Mouse (Mus musculus) neural tube, embryonic 11.5 days (tissue): Measurements from ENCODE around the gene 2610028H24Rik. TPM values are rescaled to one million over a fixed set of nuclear protein-coding genes. Genes with fewer than 3 reads are reported as not detected.

Experiments used
- ATAC-seq: fragments of 200-750 bp; cut with Nextera tagmentation; 2 replicates; pipeline ENCODE4 v1.8.0; 2017; ENCODE audit warnings: moderate number of reproducible peaks, mild to moderate bottlenecking, moderate TSS enrichment, moderate library complexity; ENCODE audit not compliant: insufficient read depth, low FRiP score, low TSS enrichment
- DNase-seq: peaks from one replicate; pipeline ENCODE4 v3.0.0-alpha.2; 2015; ENCODE audit warnings: low spot score
- H3K27ac ChIP-seq: fragments of 300-500 bp; sonication (generic); 2 replicates; pipeline ENCODE4 v1.5.1; 2014; ENCODE audit warnings: low read depth, mild to moderate bottlenecking, low read length
- H3K27me3 ChIP-seq: fragments of 300-500 bp; sonication (generic); 2 replicates; pipeline ENCODE4 v1.6.1; 2014; ENCODE audit warnings: mild to moderate bottlenecking, low read length, mixed read lengths; ENCODE audit not compliant: control insufficient read depth, insufficient read depth
- H3K36me3 ChIP-seq: fragments of 300-500 bp; sonication (generic); 2 replicates; pipeline ENCODE4 v1.6.1; 2014; ENCODE audit warnings: mild to moderate bottlenecking, low read length, moderate library complexity, mixed read lengths; ENCODE audit not compliant: control insufficient read depth, insufficient read depth
- H3K4me1 ChIP-seq: fragments of 300-500 bp; sonication (generic); 2 replicates; pipeline ENCODE4 v1.6.1; 2014; ENCODE audit warnings: low read length, mixed read lengths; ENCODE audit not compliant: control insufficient read depth, insufficient read depth
- H3K4me2 ChIP-seq: fragments of 300-500 bp; sonication (generic); 2 replicates; pipeline ENCODE4 v1.6.1; 2014; ENCODE audit warnings: low read depth, mild to moderate bottlenecking, moderate library complexity
- H3K4me3 ChIP-seq: fragments of 300-500 bp; sonication (generic); 2 replicates; pipeline ENCODE4 v1.5.1; 2014; ENCODE audit warnings: low read depth, low read length
- H3K9ac ChIP-seq: fragments of 300-500 bp; sonication (generic); 2 replicates; pipeline ENCODE4 v1.6.1; 2014; ENCODE audit warnings: mild to moderate bottlenecking, low read length
- H3K9me3 ChIP-seq: fragments of 300-500 bp; sonication (generic); 2 replicates; pipeline ENCODE4 v1.6.1; 2016; ENCODE audit warnings: low read length; ENCODE audit not compliant: control insufficient read depth
- WGBS: fragments of 180-500 bp; shearing (Covaris S2); extraction: QIAGEN DNeasy Blood & Tissue Kit; methylation state at CpG from one replicate; pipeline ENCODE4 v1.1.7; 2014; 5-methylcytosine and 5-hydroxymethylcytosine counted together
- polyA plus RNA-seq: library from polyadenylated mRNA; unstranded; fragments of >200 nt; fragmentation: Nextera tagmentation; extraction: Ambion mirVana; gene quantifications from 2 replicates; pipeline ENCODE4 v1.2.1, GENCODE M21; 2014

The 2610028H24Rik gene
- polyA plus RNA-seq, 1 experiment from 2014 or later, result not detected

GRCm38 (mm10) chr10:76480851-76481250 is 32.0 kb downstream of the 2610028H24Rik start:
- no peak overlapping the region for H3K4me3 ChIP-seq
- 98% methylated on average over 13 of the region's 13 CpGs for WGBS
- DNase-seq, result no peak

GRCm38 (mm10) chr10:76481480-76481879 is 32.6 kb downstream of the 2610028H24Rik start:
- Histone ChIP-seq H3K4me3 (no peak overlapping the region), H3K9me3 (no peaks in the 10 kb centered on the region), H3K27ac (no peak overlapping the region), H3K27me3 (no peaks in the 10 kb centered on the region), H3K36me3 (peaks cover 29% of the 10 kb centered on the region), H3K4me2 (no peak overlapping the region), H3K4me1 (no peaks in the 10 kb centered on the region), H3K9ac (no peak overlapping the region)
- WGBS, result 91% methylated on average over 6 of the region's 6 CpGs
- DNase-seq, result no peak
- no peak for ATAC-seq

More at GRCm38 (mm10) chr10:76480851-76481250, 32.0 kb downstream of the 2610028H24Rik start:
- no peak overlapping the region for H3K9ac ChIP-seq
- no peak overlapping the region for H3K27ac ChIP-seq
- H3K9me3 ChIP-seq, result no peaks in the 10 kb centered on the region
- H3K36me3 ChIP-seq, result peaks cover 25% of the 10 kb centered on the region
- ATAC-seq, result no peak
- H3K4me2 ChIP-seq, result no peak overlapping the region
- no peaks in the 10 kb centered on the region for H3K4me1 ChIP-seq
- no peaks in the 10 kb centered on the region for H3K27me3 ChIP-seq

- ATAC-seq (no peak), DNase-seq (no peak)
- H3K4me3 ChIP-seq, result no peak overlapping the region
- H3K4me2 ChIP-seq, result no peak overlapping the region
- WGBS, result 98% methylated on average over 2 of the region's 2 CpGs
- no peaks in the 10 kb centered on the region for H3K27me3 ChIP-seq
- H3K27ac ChIP-seq, result no peak overlapping the region
- no peaks in the 10 kb centered on the region for H3K9me3 ChIP-seq
- H3K36me3 ChIP-seq, result peaks cover 17% of the 10 kb centered on the region
- no peaks in the 10 kb centered on the region for H3K4me1 ChIP-seq
- no peak overlapping the region for H3K9ac ChIP-seq
Measured at GRCm38 (mm10) chr10:76486302-76486701, 37.4 kb downstream of the 2610028H24Rik start.

- Histone ChIP-seq H3K9me3 (no peaks in the 10 kb centered on the region), H3K9ac (no peak overlapping the region), H3K4me3 (no peak overlapping the region), H3K27ac (no peak overlapping the region), H3K27me3 (no peaks in the 10 kb centered on the region), H3K36me3 (peaks cover 11% of the 10 kb centered on the region), H3K4me2 (no peak overlapping the region), H3K4me1 (no peaks in the 10 kb centered on the region)
- ATAC-seq, result no peak
- DNase-seq, result no peak
- WGBS, result 94% methylated on average over 8 of the region's 8 CpGs
Measured at GRCm38 (mm10) chr10:76488265-76488664, 39.4 kb downstream of the 2610028H24Rik start.

- no peaks in the 10 kb centered on the region for H3K4me1 ChIP-seq
- peaks cover 17% of the 10 kb centered on the region for H3K36me3 ChIP-seq
- ATAC-seq (no peak), DNase-seq (no peak)
- no peak overlapping the region for H3K27ac ChIP-seq
- no peak overlapping the region for H3K4me2 ChIP-seq
- H3K4me3 ChIP-seq, result no peak overlapping the region
- WGBS, result 94% methylated on average over 15 of the region's 15 CpGs
- no peaks in the 10 kb centered on the region for H3K27me3 ChIP-seq
- H3K9ac ChIP-seq, result no peak overlapping the region
- H3K9me3 ChIP-seq, result no peaks in the 10 kb centered on the region
Measured at GRCm38 (mm10) chr10:76489205-76489604, 40.3 kb downstream of the 2610028H24Rik start.

- no peak overlapping the region for H3K27ac ChIP-seq
Measured at GRCm38 (mm10) chr10:76493527-76493926, 44.6 kb downstream of the 2610028H24Rik start.

GRCm38 (mm10) chr10:76495501-76495900 is 46.6 kb downstream of the 2610028H24Rik start:
- 94% methylated on average over 6 of the region's 6 CpGs for WGBS
- DNase-seq, result no peak
- no peak overlapping the region for H3K4me2 ChIP-seq
- H3K9me3 ChIP-seq, result no peaks in the 10 kb centered on the region
- peaks cover 21% of the 10 kb centered on the region for H3K36me3 ChIP-seq
- no peak overlapping the region for H3K9ac ChIP-seq
- H3K27ac ChIP-seq, result no peak overlapping the region
- H3K4me3 ChIP-seq, result no peak overlapping the region
- ATAC-seq, result no peak
- no peaks in the 10 kb centered on the region for H3K27me3 ChIP-seq
- no peaks in the 10 kb centered on the region for H3K4me1 ChIP-seq

More at GRCm38 (mm10) chr10:76493527-76493926, 44.6 kb downstream of the 2610028H24Rik start:
- 71% methylated on average over 1 of the region's 1 CpGs for WGBS
- DNase-seq (no peak), ATAC-seq (no peak)
- H3K4me1 ChIP-seq, result no peaks in the 10 kb centered on the region
- H3K4me3 ChIP-seq, result no peak overlapping the region
- H3K9me3 ChIP-seq, result no peaks in the 10 kb centered on the region
- H3K36me3 ChIP-seq, result peaks cover 15% of the 10 kb centered on the region
- H3K27me3 ChIP-seq, result no peaks in the 10 kb centered on the region
- H3K9ac ChIP-seq, result no peak overlapping the region
- no peak overlapping the region for H3K4me2 ChIP-seq

- no peak overlapping the region for H3K4me3 ChIP-seq
- no peak overlapping the region for H3K27ac ChIP-seq
- no peaks in the 10 kb centered on the region for H3K4me1 ChIP-seq
- H3K9me3 ChIP-seq, result no peaks in the 10 kb centered on the region
- H3K4me2 ChIP-seq, result no peak overlapping the region
- DNase-seq (no peak), ATAC-seq (no peak)
- H3K36me3 ChIP-seq, result peaks cover 19% of the 10 kb centered on the region
- no peak overlapping the region for H3K9ac ChIP-seq
- H3K27me3 ChIP-seq, result no peaks in the 10 kb centered on the region
- WGBS, result 95% methylated on average over 7 of the region's 7 CpGs
Measured at GRCm38 (mm10) chr10:76496366-76496765, 47.5 kb downstream of the 2610028H24Rik start.

- WGBS, result 91% methylated on average over 4 of the region's 4 CpGs
- no peaks in the 10 kb centered on the region for H3K9me3 ChIP-seq
- DNase-seq (no peak), ATAC-seq (no peak)
- H3K36me3 ChIP-seq, result peaks cover 19% of the 10 kb centered on the region
- H3K9ac ChIP-seq, result no peak overlapping the region
- H3K4me1 ChIP-seq, result no peaks in the 10 kb centered on the region
- no peaks in the 10 kb centered on the region for H3K27me3 ChIP-seq
- no peak overlapping the region for H3K4me2 ChIP-seq
- H3K27ac ChIP-seq, result no peak overlapping the region
- no peak overlapping the region for H3K4me3 ChIP-seq
Measured at GRCm38 (mm10) chr10:76497522-76497921, 48.6 kb downstream of the 2610028H24Rik start.
